Mouse (Mus musculus): ENCODE results near the gene Arsb. TPM values are rescaled to one million over a fixed set of nuclear protein-coding genes. Genes with fewer than 3 reads are reported as not detected.
"Not testable (repeated sequence)": the region's sequence is repeated elsewhere in the genome, so short reads cannot be mapped to it uniquely, and the experiment has no call there.

Gene Arsb
- polyA plus RNA-seq, 1 experiment = 21.8 TPM

- H3K4me3 ChIP-seq (ENCODE audit: insufficient read depth, low read length) = no peak overlapping the region
- no peak for TF ChIP-seq POLR2A (IDR thresholded peaks at IDR 0.05; ENCODE audit: borderline replicate concordance, low read depth, low read length)
- no peak for TF ChIP-seq CTCF (IDR thresholded peaks at IDR 0.05; ENCODE audit: low read depth, low read length)
- H3K27ac ChIP-seq (ENCODE audit: insufficient read depth, low read depth, low read length) = no peak overlapping the region
- peaks cover 12% of the 10 kb centered on the region for H3K4me1 ChIP-seq (ENCODE audit: control insufficient read depth, insufficient read depth, low read length)
These were observed 13.9 kb downstream of the Arsb start for GRCm38 (mm10) chr13:93785329-93785728.

GRCm38 (mm10) chr13:93786051-93786450, 14.6 kb downstream of the Arsb start:
- H3K4me3 ChIP-seq (ENCODE audit: insufficient read depth, low read length) = no peak overlapping the region
- H3K27ac ChIP-seq (ENCODE audit: insufficient read depth, low read depth, low read length) = no peak overlapping the region
- TF ChIP-seq POLR2A (IDR thresholded peaks at IDR 0.05; ENCODE audit: borderline replicate concordance, low read depth, low read length) (no peak), CTCF (IDR thresholded peaks at IDR 0.05; ENCODE audit: low read depth, low read length) (no peak)
- H3K4me1 ChIP-seq (ENCODE audit: control insufficient read depth, insufficient read depth, low read length) = peaks cover 12% of the 10 kb centered on the region

- no peak for TF ChIP-seq CTCF (IDR thresholded peaks at IDR 0.05; ENCODE audit: low read depth, low read length)
- TF ChIP-seq POLR2A (IDR thresholded peaks at IDR 0.05; ENCODE audit: borderline replicate concordance, low read depth, low read length) = no peak
- Histone ChIP-seq H3K4me3 (ENCODE audit: insufficient read depth, low read length) (no peak overlapping the region), H3K4me1 (ENCODE audit: control insufficient read depth, insufficient read depth, low read length) (peaks cover 8% of the 10 kb centered on the region), H3K27ac (ENCODE audit: insufficient read depth, low read depth, low read length) (no peak overlapping the region)
These were observed 16.2 kb downstream of the Arsb start for GRCm38 (mm10) chr13:93787647-93788046.

GRCm38 (mm10) chr13:93792945-93793642, 21.7 kb downstream of the Arsb start:
- Histone ChIP-seq H3K4me1 (ENCODE audit: control insufficient read depth, insufficient read depth, low read length) (peaks cover 10% of the 10 kb centered on the region), H3K4me3 (ENCODE audit: insufficient read depth, low read length) (no peak overlapping the region), H3K27ac (ENCODE audit: insufficient read depth, low read depth, low read length) (no peak overlapping the region)
- no peak for TF ChIP-seq POLR2A (IDR thresholded peaks at IDR 0.05; ENCODE audit: borderline replicate concordance, low read depth, low read length)
- no peak for TF ChIP-seq CTCF (IDR thresholded peaks at IDR 0.05; ENCODE audit: low read depth, low read length)

GRCm38 (mm10) chr13:93793643-93794182, 22.3 kb downstream of the Arsb start:
- no peak for TF ChIP-seq POLR2A (IDR thresholded peaks at IDR 0.05; ENCODE audit: borderline replicate concordance, low read depth, low read length)
- TF ChIP-seq CTCF (IDR thresholded peaks at IDR 0.05; ENCODE audit: low read depth, low read length) = no peak
- Histone ChIP-seq H3K4me1 (ENCODE audit: control insufficient read depth, insufficient read depth, low read length) (peaks cover 10% of the 10 kb centered on the region), H3K4me3 (ENCODE audit: insufficient read depth, low read length) (no peak overlapping the region), H3K27ac (ENCODE audit: insufficient read depth, low read depth, low read length) (no peak overlapping the region)

- TF ChIP-seq POLR2A (IDR thresholded peaks at IDR 0.05; ENCODE audit: borderline replicate concordance, low read depth, low read length) (no peak), CTCF (IDR thresholded peaks at IDR 0.05; ENCODE audit: low read depth, low read length) (no peak)
- no peak overlapping the region for H3K27ac ChIP-seq (ENCODE audit: insufficient read depth, low read depth, low read length)
- H3K4me1 ChIP-seq (ENCODE audit: control insufficient read depth, insufficient read depth, low read length) = peaks cover 10% of the 10 kb centered on the region
- H3K4me3 ChIP-seq (ENCODE audit: insufficient read depth, low read length) = no peak overlapping the region
These were observed 25.7 kb downstream of the Arsb start for GRCm38 (mm10) chr13:93797011-93797600.

GRCm38 (mm10) chr13:93810311-93810710, 38.9 kb downstream of the Arsb start:
- H3K4me3 ChIP-seq (ENCODE audit: insufficient read depth, low read length) = not testable (repeated sequence)

GRCm38 (mm10) chr13:93814081-93814480, 42.7 kb downstream of the Arsb start:
- Histone ChIP-seq H3K4me3 (ENCODE audit: insufficient read depth, low read length) (no peak overlapping the region), H3K27ac (ENCODE audit: insufficient read depth, low read depth, low read length) (no peak overlapping the region), H3K4me1 (ENCODE audit: control insufficient read depth, insufficient read depth, low read length) (peaks cover 15% of the 10 kb centered on the region)
- TF ChIP-seq CTCF (IDR thresholded peaks at IDR 0.05; ENCODE audit: low read depth, low read length) = no peak
- TF ChIP-seq POLR2A (IDR thresholded peaks at IDR 0.05; ENCODE audit: borderline replicate concordance, low read depth, low read length) = no peak

More at GRCm38 (mm10) chr13:93810311-93810710, 38.9 kb downstream of the Arsb start:
- not testable (repeated sequence) for H3K4me1 ChIP-seq (ENCODE audit: control insufficient read depth, insufficient read depth, low read length)
- H3K27ac ChIP-seq (ENCODE audit: insufficient read depth, low read depth, low read length) = peak overlapping the region; percentile 28

GRCm38 (mm10) chr13:93814676-93815075, 43.2 kb downstream of the Arsb start:
- no peak overlapping the region for H3K4me3 ChIP-seq (ENCODE audit: insufficient read depth, low read length)
- TF ChIP-seq CTCF (IDR thresholded peaks at IDR 0.05; ENCODE audit: low read depth, low read length) (no peak), POLR2A (IDR thresholded peaks at IDR 0.05; ENCODE audit: borderline replicate concordance, low read depth, low read length) (no peak)
- no peak overlapping the region for H3K27ac ChIP-seq (ENCODE audit: insufficient read depth, low read depth, low read length)
- peaks cover 13% of the 10 kb centered on the region for H3K4me1 ChIP-seq (ENCODE audit: control insufficient read depth, insufficient read depth, low read length)

GRCm38 (mm10) chr13:93815128-93815527, 43.7 kb downstream of the Arsb start:
- H3K27ac ChIP-seq (ENCODE audit: insufficient read depth, low read depth, low read length) = no peak overlapping the region
- no peak for TF ChIP-seq POLR2A (IDR thresholded peaks at IDR 0.05; ENCODE audit: borderline replicate concordance, low read depth, low read length)
- TF ChIP-seq CTCF (IDR thresholded peaks at IDR 0.05; ENCODE audit: low read depth, low read length) = no peak
- H3K4me1 ChIP-seq (ENCODE audit: control insufficient read depth, insufficient read depth, low read length) = peaks cover 12% of the 10 kb centered on the region
- no peak overlapping the region for H3K4me3 ChIP-seq (ENCODE audit: insufficient read depth, low read length)
